Mouse (Mus musculus) G1E (cell line): ENCODE measurements around the gene Zfyve26.

Source experiments
- CTCF ChIP-seq: IDR thresholded peaks from 2 replicates; pipeline ENCODE4 v1.5.1; 2012; ENCODE audit warnings: low read depth, low read length, inconsistent platforms, mixed read lengths
- GATA1 ChIP-seq: IDR thresholded peaks from 2 replicates; pipeline ENCODE4 v1.6.1; 2012; ENCODE audit warnings: borderline replicate concordance, low read length, inconsistent platforms, mixed read lengths
- POLR2AphosphoS5 ChIP-seq: IDR thresholded peaks from 2 replicates; pipeline ENCODE4 v1.6.1; 2012; ENCODE audit warnings: low read depth, low read length, inconsistent platforms; ENCODE audit not compliant: insufficient replicate concordance
- TAL1 ChIP-seq: conservative IDR thresholded peaks from 2 replicates; pipeline ENCODE4 v1.6.1; 2012; ENCODE audit warnings: low read depth, low read length, inconsistent platforms, mixed read lengths

DNA sequence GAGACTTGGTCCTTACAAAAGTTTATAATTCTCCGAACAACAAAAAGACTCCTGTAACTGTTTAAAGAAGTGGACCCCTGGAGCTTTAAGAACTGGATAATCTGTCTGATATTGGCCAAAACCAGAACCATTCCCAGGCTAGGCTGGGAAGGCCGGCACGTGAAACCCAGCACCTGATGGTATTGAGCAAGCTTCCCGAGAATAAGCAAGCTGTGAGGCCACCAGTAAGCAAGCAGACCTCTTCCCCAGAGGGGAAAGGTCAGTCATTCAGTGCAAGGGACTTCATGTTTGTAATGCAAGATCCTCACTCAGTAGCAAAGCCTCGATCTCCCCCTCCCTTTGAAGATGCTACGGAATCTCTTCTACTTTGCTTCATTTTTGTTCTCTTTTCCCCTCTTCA is 3.2 kb downstream of the Zfyve26 start:
- no peak for TF ChIP-seq CTCF
- no peak for TF ChIP-seq TAL1
- no peak for TF ChIP-seq GATA1
- TF ChIP-seq POLR2AphosphoS5, result no peak
